Mouse (Mus musculus) limb, embryonic 14.5 days (tissue): Measurements from ENCODE around the gene Rbfox3. TPM values are rescaled to one million over a fixed set of nuclear protein-coding genes. Genes with fewer than 3 reads are reported as not detected.

Experiments used
- ATAC-seq: fragments of 200-750 bp; cut with Nextera tagmentation; 2 replicates; pipeline ENCODE4 v1.8.0; 2017; ENCODE audit warnings: low read depth, moderate number of reproducible peaks, moderate TSS enrichment; ENCODE audit not compliant: low FRiP score
- DNase-seq: peaks from one replicate; pipeline ENCODE4 v3.0.0-alpha.2; 2015; ENCODE audit warnings: low spot score
- H3K27ac ChIP-seq: fragments of 300-500 bp; sonication (generic); replicated peaks from 2 replicates; pipeline ENCODE4 v1.5.1; 2014; ENCODE audit warnings: low read depth, mild to moderate bottlenecking, low read length, moderate library complexity, mixed read lengths
- H3K27me3 ChIP-seq: fragments of 300-500 bp; sonication (generic); 2 replicates; pipeline ENCODE4 v1.6.1; 2014; ENCODE audit warnings: low read length, mixed read lengths; ENCODE audit not compliant: control insufficient read depth, insufficient read depth
- H3K36me3 ChIP-seq: fragments of 300-500 bp; sonication (generic); 2 replicates; pipeline ENCODE4 v1.6.1; 2014; ENCODE audit warnings: mild to moderate bottlenecking, low read length, moderate library complexity, mixed read lengths; ENCODE audit not compliant: control insufficient read depth, insufficient read depth
- H3K4me1 ChIP-seq: fragments of 300-500 bp; sonication (generic); 2 replicates; pipeline ENCODE4 v1.6.1; 2014; ENCODE audit warnings: antibody characterized with exemption, low read length, mixed read lengths; ENCODE audit not compliant: control insufficient read depth, insufficient read depth
- H3K4me2 ChIP-seq: fragments of 300-500 bp; sonication (generic); replicated peaks from 2 replicates; pipeline ENCODE4 v1.6.1; 2014; ENCODE audit warnings: low read depth, mild to moderate bottlenecking, low read length, moderate library complexity; ENCODE audit not compliant: severe bottlenecking
- H3K4me3 ChIP-seq: fragments of 300-500 bp; sonication (generic); replicated peaks from 2 replicates; pipeline ENCODE4 v1.5.1; 2014; ENCODE audit warnings: low read length
- H3K9ac ChIP-seq: fragments of 300-500 bp; sonication (generic); 2 replicates; pipeline ENCODE4 v1.6.1; 2014; ENCODE audit warnings: mild to moderate bottlenecking, low read depth, low read length, moderate library complexity; ENCODE audit not compliant: severe bottlenecking
- H3K9me3 ChIP-seq: fragments of 300-500 bp; sonication (generic); 2 replicates; pipeline ENCODE4 v1.6.1; 2016; ENCODE audit warnings: low read length; ENCODE audit not compliant: control insufficient read depth
- POLR2A ChIP-seq: fragments of 200-500 bp; IDR thresholded peaks from 2 replicates; pipeline ENCODE4 v1.8.0; 2012; ENCODE audit warnings: inconsistent platforms, mild to moderate bottlenecking, moderate library complexity, borderline replicate concordance; ENCODE audit not compliant: insufficient read depth, insufficient read length; ENCODE audit errors: extremely low read depth
- WGBS: fragments of 180-500 bp; shearing (Covaris S2); extraction: QIAGEN DNeasy Blood & Tissue Kit; methylation state at CpG from one replicate; pipeline ENCODE4 v1.1.7; 2014; 5-methylcytosine and 5-hydroxymethylcytosine counted together
- polyA plus RNA-seq, 2 experiments: library from polyadenylated mRNA; depleted of rRNA in 1 of 2; stranded (reverse) in 1 of 2; unstranded in 1 of 2; fragments of >200 nt; fragmentation: Nextera tagmentation in 1 of 2; extraction: Ambion mirVana in 1 of 2; gene quantifications; 2 replicates each; pipeline versions ENCODE4 v1.2.1 to v1.2.3; 2012 to 2014

The Rbfox3 gene
- polyA plus RNA-seq, 2 experiments = 0.43 to 0.44 TPM

GRCm38 (mm10) chr11:118520251-118520650 is 391.1 kb downstream of the Rbfox3 start:
- 53% methylated on average over 5 of the region's 5 CpGs for WGBS

GRCm38 (mm10) chr11:118518743-118519142 is 392.7 kb downstream of the Rbfox3 start:
- H3K27me3 ChIP-seq = no peaks in the 10 kb centered on the region
- 74% methylated on average over 7 of the region's 7 CpGs for WGBS
- H3K27ac ChIP-seq = no peak overlapping the region
- no peaks in the 10 kb centered on the region for H3K36me3 ChIP-seq
- no peaks in the 10 kb centered on the region for H3K9me3 ChIP-seq
- H3K4me2 ChIP-seq = no peak overlapping the region
- no peak overlapping the region for H3K4me3 ChIP-seq
- H3K4me1 ChIP-seq = no peaks in the 10 kb centered on the region
- TF ChIP-seq POLR2A = no peak
- DNase-seq (no peak), ATAC-seq (no peak)
- no peak overlapping the region for H3K9ac ChIP-seq

More at GRCm38 (mm10) chr11:118520251-118520650, 391.1 kb downstream of the Rbfox3 start:
- Histone ChIP-seq H3K9ac (no peak overlapping the region), H3K4me1 (no peaks in the 10 kb centered on the region), H3K27ac (no peak overlapping the region), H3K27me3 (no peaks in the 10 kb centered on the region), H3K4me2 (no peak overlapping the region), H3K36me3 (no peaks in the 10 kb centered on the region), H3K4me3 (no peak overlapping the region), H3K9me3 (no peaks in the 10 kb centered on the region)
- DNase-seq = no peak
- ATAC-seq = no peak
- no peak for TF ChIP-seq POLR2A

- 86% methylated on average over 7 of the region's 7 CpGs for WGBS
- Histone ChIP-seq H3K27ac (no peak overlapping the region), H3K36me3 (no peaks in the 10 kb centered on the region), H3K4me3 (no peak overlapping the region), H3K4me2 (no peak overlapping the region), H3K4me1 (peaks cover 3% of the 10 kb centered on the region; the same call in 1 of the 2 replicates), H3K9me3 (no peaks in the 10 kb centered on the region), H3K27me3 (no peaks in the 10 kb centered on the region), H3K9ac (no peak overlapping the region)
- TF ChIP-seq POLR2A = no peak
- DNase-seq (no peak), ATAC-seq (no peak)
These were observed 393.5 kb downstream of the Rbfox3 start for GRCm38 (mm10) chr11:118517924-118518323.

- Histone ChIP-seq H3K4me3 (no peak overlapping the region), H3K4me1 (peaks cover 16% of the 10 kb centered on the region), H3K4me2 (no peak overlapping the region; the same call in 1 of the 2 replicates), H3K9ac (peak overlapping the region; percentile 25), H3K36me3 (no peaks in the 10 kb centered on the region), H3K9me3 (no peaks in the 10 kb centered on the region), H3K27me3 (no peaks in the 10 kb centered on the region), H3K27ac (no peak overlapping the region)
- DNase-seq = peak; percentile 15
- WGBS = 46% methylated on average over 14 of the region's 15 CpGs
- ATAC-seq = peak; percentile 76
- TF ChIP-seq POLR2A = no peak
These were observed 399.0 kb downstream of the Rbfox3 start for GRCm38 (mm10) chr11:118512257-118512910.

GRCm38 (mm10) chr11:118511851-118512250 is 399.5 kb downstream of the Rbfox3 start:
- Histone ChIP-seq H3K27me3 (no peaks in the 10 kb centered on the region), H3K9me3 (no peaks in the 10 kb centered on the region), H3K4me1 (peaks cover 16% of the 10 kb centered on the region), H3K36me3 (no peaks in the 10 kb centered on the region), H3K4me2 (no peak overlapping the region; the same call in 1 of the 2 replicates), H3K4me3 (no peak overlapping the region), H3K9ac (peak overlapping the region; percentile 25; the same call in 1 of the 2 replicates), H3K27ac (no peak overlapping the region)
- ATAC-seq (peak; percentile 28; the same call in 1 of the 2 replicates), DNase-seq (peak; percentile 31)
- 52% methylated on average over 6 of the region's 6 CpGs for WGBS
- no peak for TF ChIP-seq POLR2A
